Mouse (Mus musculus): Measurements from ENCODE around the gene Pllp.

DNA sequence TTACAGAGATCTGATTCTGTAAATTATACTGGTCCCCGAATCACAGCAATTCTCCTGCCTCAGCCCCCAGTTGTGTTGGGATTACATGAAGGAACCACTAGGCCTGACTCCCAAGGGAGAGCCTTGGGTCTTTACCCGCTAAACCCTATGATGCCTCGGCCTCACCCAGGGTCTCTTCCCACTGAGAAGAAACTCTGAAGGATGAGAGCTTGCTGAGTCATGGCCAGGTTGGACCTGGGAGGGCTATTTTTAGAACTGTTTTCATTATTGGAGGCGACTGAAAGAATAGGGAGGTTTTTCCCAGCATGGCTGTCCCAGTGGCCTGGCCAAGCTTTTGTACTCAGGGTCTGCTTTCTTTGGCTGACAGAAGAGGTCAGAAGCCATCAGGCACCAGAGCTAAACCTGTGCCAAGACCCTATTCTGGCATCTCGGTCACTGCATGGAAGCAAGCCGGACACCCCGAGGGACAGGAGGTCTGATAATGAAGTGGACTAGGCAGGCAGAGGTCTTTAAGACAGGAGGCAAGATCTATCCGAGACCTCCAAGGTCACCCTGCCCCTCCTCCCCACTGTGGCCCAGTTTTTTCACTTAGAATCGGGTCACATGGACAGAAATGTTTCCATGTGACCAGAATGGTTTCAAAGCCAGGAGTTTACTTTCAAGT, 10.8 kb upstream of the Pllp start:
- TF ChIP-seq POLR2A (IDR thresholded peaks at IDR 0.05; ENCODE audit: extremely low read depth, insufficient read depth, low read length) (no peak), CTCF (IDR thresholded peaks at IDR 0.05; ENCODE audit: low read depth, low read length) (no peak)
